21 mouse cellular contexts compared by ENCODE assay signal in genomic region chr3:83156165-83156564, GRCm38 (mm10). TPM values are rescaled to one million over a fixed set of nuclear protein-coding genes. Genes with fewer than 3 reads are reported as not detected.
A peak's percentile ranks its signal among the peaks of the same experiment; 100 is the strongest.
DNase-seq lines count a peak whose midpoint lies in the region; ATAC-seq and TF ChIP-seq lines count a peak whose summit lies in the region.
"Had no signal": no experiment of that assay in that cellular context is flagged by ENCODE, and none has a peak within 500 bp of the region (broad histone marks: within the 10 kb centered on the region; RNA-seq: fewer than 3 reads in every experiment).

No protein-coding gene starts in this region.

- no peaks in the 10 kb centered on the region for H3K36me3 ChIP-seq in lung, embryonic 14.5 days (ENCODE audit: insufficient read depth)
- no peaks in the 10 kb centered on the region for H3K36me3 ChIP-seq in lung, postnatal 0 days (ENCODE audit: insufficient read depth, low read length)
- H3K36me3 ChIP-seq in stomach, embryonic 14.5 days (ENCODE audit: control insufficient read depth, insufficient read depth, low read length), result no peaks in the 10 kb centered on the region
- H3K36me3 ChIP-seq in stomach, postnatal 0 days (ENCODE audit: control insufficient read depth, insufficient read depth, low read length), result no peaks in the 10 kb centered on the region
- H3K36me3 ChIP-seq: forebrain, embryonic 10.5 days; G1E; hindbrain, embryonic 12.5 days had no signal

- peaks cover 5% of the 10 kb centered on the region; the same call in 1 of the 2 replicates for H3K4me1 ChIP-seq in lung, embryonic 14.5 days (ENCODE audit: insufficient read depth)
- peaks cover 3% of the 10 kb centered on the region; the same call in 1 of the 2 replicates for H3K4me1 ChIP-seq in lung, postnatal 0 days (ENCODE audit: insufficient read depth, low read depth, low read length)
- H3K4me1 ChIP-seq in stomach, embryonic 14.5 days (ENCODE audit: control insufficient read depth, insufficient read depth, low read length), result peaks cover 7% of the 10 kb centered on the region; the same call in 1 of the 2 replicates
- no peaks in the 10 kb centered on the region for H3K4me1 ChIP-seq in stomach, postnatal 0 days (replicated peaks; ENCODE audit: control insufficient read depth, insufficient read depth)

- no peak overlapping the region for H3K4me2 ChIP-seq in lung, embryonic 14.5 days
- no peak overlapping the region for H3K4me2 ChIP-seq in lung, postnatal 0 days (replicated peaks; ENCODE audit: low read depth, low read length)
- H3K4me2 ChIP-seq in stomach, embryonic 14.5 days (replicated peaks; ENCODE audit: low read depth, low read length), result no peak overlapping the region
- no peak overlapping the region for H3K4me2 ChIP-seq in stomach, postnatal 0 days (replicated peaks; ENCODE audit: low read depth)
- H3K4me2 ChIP-seq: forebrain, embryonic 13.5 days; heart, embryonic 11.5 days; hindbrain, embryonic 12.5 days had no signal

- peak; percentile 65 for DNase-seq in lung, embryonic 14.5 days
- DNase-seq in lung, postnatal 36 days, result no peak
- peak; percentile 21 for DNase-seq in lung, postnatal 0 days (ENCODE audit: low spot score)
- DNase-seq in lung, postnatal 4 days, result no peak
- no peak for DNase-seq in stomach, postnatal 0 days (ENCODE audit: low spot score)
- no peak for DNase-seq in kidney, postnatal 10 days
- DNase-seq: adrenal gland, postnatal 10 days; adrenal gland, postnatal 36 days; B cell, adult 2 months; cerebellum, adult 18-20 months; cerebellum, adult 9-10 months; cerebellum, postnatal 14 days; gastrocnemius, postnatal 10 days had no signal

- no peak for TF ChIP-seq EP300 in lung, postnatal 0 days (IDR thresholded peaks at IDR 0.05)
- TF ChIP-seq EP300 in stomach, postnatal 0 days (optimal IDR thresholded peaks at IDR 0.05), result no peak

- H3K27ac ChIP-seq in lung, embryonic 14.5 days (ENCODE audit: low read depth), result no peak overlapping the region
- no peak overlapping the region for H3K27ac ChIP-seq in lung, postnatal 0 days (ENCODE audit: low read length)
- H3K27ac ChIP-seq in stomach, embryonic 14.5 days (ENCODE audit: low read length), result peak overlapping the region; percentile 61; the same call in 1 of the 2 replicates
- H3K27ac ChIP-seq in stomach, postnatal 0 days (replicated peaks), result no peak overlapping the region
- H3K27ac ChIP-seq: forebrain, embryonic 10.5 days; forebrain, embryonic 13.5 days; hindbrain, embryonic 12.5 days had no signal

- no peak overlapping the region for H3K4me3 ChIP-seq in lung, embryonic 14.5 days (ENCODE audit: low read depth, low read length)
- H3K4me3 ChIP-seq in lung, postnatal 0 days (ENCODE audit: low read depth, low read length), result no peak overlapping the region
- no peak overlapping the region for H3K4me3 ChIP-seq in stomach, embryonic 14.5 days (ENCODE audit: low read depth, low read length)
- H3K4me3 ChIP-seq in stomach, postnatal 0 days (ENCODE audit: low read depth, low read length), result no peak overlapping the region
- H3K4me3 ChIP-seq: forebrain, embryonic 10.5 days; forebrain, embryonic 13.5 days; hindbrain, embryonic 12.5 days had no signal

- no peak for TF ChIP-seq CTCF in lung, embryonic 14.5 days (IDR thresholded peaks at IDR 0.05; ENCODE audit: low read depth)
- no peak for TF ChIP-seq CTCF in lung, postnatal 0 days (IDR thresholded peaks at IDR 0.05)
- TF ChIP-seq CTCF in stomach, postnatal 0 days (IDR thresholded peaks at IDR 0.05; ENCODE audit: low read depth), result no peak

- no peaks in the 10 kb centered on the region for H3K27me3 ChIP-seq in lung, embryonic 14.5 days (ENCODE audit: insufficient read depth, low read length)
- H3K27me3 ChIP-seq in lung, postnatal 0 days (replicated peaks; ENCODE audit: insufficient read depth, low read length), result no peaks in the 10 kb centered on the region
- H3K27me3 ChIP-seq in stomach, embryonic 14.5 days (ENCODE audit: control insufficient read depth, insufficient read depth, low read length), result no peaks in the 10 kb centered on the region
- H3K27me3 ChIP-seq in stomach, postnatal 0 days (ENCODE audit: control insufficient read depth, insufficient read depth, low read length), result no peaks in the 10 kb centered on the region
- H3K27me3 ChIP-seq: CH12.LX; forebrain, embryonic 13.5 days; hindbrain, embryonic 12.5 days had no signal

- 30% methylated on average over 4 of the region's 4 CpGs for WGBS in lung, embryonic 14.5 days
- 41% methylated on average over 4 of the region's 4 CpGs for WGBS in lung, postnatal 0 days
- 39% methylated on average over 4 of the region's 4 CpGs for WGBS in stomach, embryonic 14.5 days
- WGBS in stomach, postnatal 0 days, result 43% methylated on average over 4 of the region's 4 CpGs

- ATAC-seq in lung, embryonic 14.5 days (ENCODE audit: insufficient read depth), result peak; percentile 57; the same call in 1 of the 2 replicates
- ATAC-seq in lung, postnatal 0 days, result peak; percentile 28; the same call in 1 of the 2 replicates
- no peak for ATAC-seq in stomach, embryonic 14.5 days (ENCODE audit: insufficient number of reproducible peaks, insufficient read depth, low FRiP score, low read depth)
- no peak; the same call in 1 of the 2 replicates for ATAC-seq in stomach, postnatal 0 days (ENCODE audit: low FRiP score, low TSS enrichment)
- ATAC-seq: forebrain, embryonic 13.5 days; forebrain, embryonic 16.5 days had no signal

- no peak overlapping the region for H3K9ac ChIP-seq in lung, embryonic 14.5 days
- H3K9ac ChIP-seq in lung, postnatal 0 days (replicated peaks; ENCODE audit: low read depth), result no peak overlapping the region
- H3K9ac ChIP-seq in stomach, embryonic 14.5 days (replicated peaks; ENCODE audit: low read depth, low read length), result no peak overlapping the region
- no peak overlapping the region for H3K9ac ChIP-seq in stomach, postnatal 0 days (ENCODE audit: low read length)
- H3K9ac ChIP-seq: forebrain, embryonic 13.5 days; hindbrain, embryonic 12.5 days had no signal

- no peaks in the 10 kb centered on the region for H3K9me3 ChIP-seq in lung, embryonic 14.5 days (ENCODE audit: low read depth, low read length)
- no peaks in the 10 kb centered on the region for H3K9me3 ChIP-seq in lung, postnatal 0 days (ENCODE audit: low read length)
- H3K9me3 ChIP-seq in stomach, embryonic 14.5 days (ENCODE audit: control insufficient read depth, low read depth, low read length), result no peaks in the 10 kb centered on the region
- no peaks in the 10 kb centered on the region for H3K9me3 ChIP-seq in stomach, postnatal 0 days (ENCODE audit: control insufficient read depth, low read length)
- H3K9me3 ChIP-seq: forebrain, embryonic 10.5 days; forebrain, embryonic 13.5 days; G1E; hindbrain, embryonic 12.5 days had no signal

RNA-seq across cellular contexts. Expression of gene Dchs2, which starts 28.4 kb away (rescaled TPM):
- 0.20 and 0.28 TPM in 2 replicates for polyA plus RNA-seq in lung, embryonic 14.5 days (2014; fragmentation: Nextera tagmentation; extraction: Ambion mirVana)
- polyA plus RNA-seq in lung, postnatal 0 days (2015; fragmentation: Nextera tagmentation; extraction: Ambion mirVana), result 0.19 and 0.20 TPM in 2 replicates
- 0.78 and 0.94 TPM in 2 replicates for polyA plus RNA-seq in stomach, embryonic 14.5 days (2014; fragmentation: Nextera tagmentation; extraction: Ambion mirVana)
- polyA plus RNA-seq in stomach, postnatal 0 days (2015; fragmentation: Nextera tagmentation; extraction: Ambion mirVana), result 0.35 and 0.53 TPM in 2 replicates
- polyA plus RNA-seq: forebrain, embryonic 10.5 days; G1E had no signal

Comparison
In these comparisons a context has a peak if more than half of its experiments do, and no peak if none do; other contexts are left out.
1. DNase-seq: peak in lung, embryonic 14.5 days (single experiment) and lung, postnatal 0 days (single experiment); none in lung, postnatal 36 days (single experiment), lung, postnatal 4 days (0 of 2), stomach, postnatal 0 days (single experiment) and kidney, postnatal 10 days (single experiment).
2. ATAC-seq: peak in lung, embryonic 14.5 days (single experiment) and lung, postnatal 0 days (single experiment); none in stomach, embryonic 14.5 days (single experiment) and stomach, postnatal 0 days (single experiment).